Mouse (Mus musculus) kidney, embryonic 14.5 days (tissue): ENCODE data around the gene Sbk2. TPM values are rescaled to one million over a fixed set of nuclear protein-coding genes. Genes with fewer than 3 reads are reported as not detected.

Experiments used
- ATAC-seq: fragments of 200-750 bp; cut with Nextera tagmentation; 2 replicates; pipeline ENCODE4 v1.8.0; 2017; ENCODE audit warnings: moderate number of reproducible peaks, mild to moderate bottlenecking, moderate TSS enrichment, moderate library complexity; ENCODE audit not compliant: low FRiP score, low TSS enrichment
- H3K27ac ChIP-seq: fragments of 300-500 bp; sonication (generic); 2 replicates; pipeline ENCODE4 v1.5.1; 2014; ENCODE audit warnings: low read depth, mild to moderate bottlenecking, low read length, moderate library complexity, mixed read lengths
- H3K27me3 ChIP-seq: fragments of 300-500 bp; sonication (generic); 2 replicates; pipeline ENCODE4 v1.6.1; 2014; ENCODE audit warnings: mild to moderate bottlenecking, low read length; ENCODE audit not compliant: control insufficient read depth, insufficient read depth
- H3K36me3 ChIP-seq: fragments of 300-500 bp; sonication (generic); 2 replicates; pipeline ENCODE4 v1.6.1; 2014; ENCODE audit warnings: low read length, mixed read lengths; ENCODE audit not compliant: control insufficient read depth, insufficient read depth
- H3K4me1 ChIP-seq: fragments of 300-500 bp; sonication (generic); 2 replicates; pipeline ENCODE4 v1.6.1; 2014; ENCODE audit warnings: low read length, mixed read lengths; ENCODE audit not compliant: control insufficient read depth, insufficient read depth
- H3K4me2 ChIP-seq: fragments of 300-500 bp; sonication (generic); replicated peaks from 2 replicates; pipeline ENCODE4 v1.6.1; 2014; ENCODE audit warnings: low read depth, mild to moderate bottlenecking, low read length
- H3K4me3 ChIP-seq: fragments of 300-500 bp; sonication (generic); 2 replicates; pipeline ENCODE4 v1.5.1; 2014; ENCODE audit warnings: mild to moderate bottlenecking, low read length
- H3K9ac ChIP-seq: fragments of 300-500 bp; sonication (generic); 2 replicates; pipeline ENCODE4 v1.6.1; 2014; ENCODE audit warnings: low read depth, mild to moderate bottlenecking, low read length, moderate library complexity
- H3K9me3 ChIP-seq: fragments of 300-500 bp; sonication (generic); 2 replicates; pipeline ENCODE4 v1.6.1; 2016; ENCODE audit warnings: low read length; ENCODE audit not compliant: control insufficient read depth
- WGBS: fragments of 180-500 bp; shearing (Covaris S2); extraction: QIAGEN DNeasy Blood & Tissue Kit; methylation state at CpG from one replicate; pipeline ENCODE4 v1.1.7; 2014; 5-methylcytosine and 5-hydroxymethylcytosine counted together
- polyA plus RNA-seq: library from polyadenylated mRNA; unstranded; fragments of >200 nt; fragmentation: Nextera tagmentation; extraction: Ambion mirVana; gene quantifications from 2 replicates; pipeline ENCODE4 v1.2.1, GENCODE M21; 2014

The Sbk2 gene
- polyA plus RNA-seq, 1 experiment from 2014 or later, result 0.43 TPM

- no peaks in the 10 kb centered on the region for H3K9me3 ChIP-seq
- peaks cover 32% of the 10 kb centered on the region for H3K36me3 ChIP-seq
- H3K27me3 ChIP-seq, result no peaks in the 10 kb centered on the region
- H3K4me3 ChIP-seq, result no peak overlapping the region
- ATAC-seq, result no peak
- no peak overlapping the region for H3K4me2 ChIP-seq
- H3K9ac ChIP-seq, result 0 out of 2 replicates have a peak overlapping the region, but pooled peaks have one; percentile 4
- peak overlapping the region; percentile 68 for H3K27ac ChIP-seq
- 60% methylated on average over 23 of the region's 23 CpGs for WGBS
- H3K4me1 ChIP-seq, result peaks cover 46% of the 10 kb centered on the region
Observed at GRCm38 (mm10) chr7:4920976-4921823, 43.0 kb downstream of the Sbk2 start.

GRCm38 (mm10) chr7:4920496-4920895, 43.7 kb downstream of the Sbk2 start:
- WGBS, result 92% methylated on average over 19 of the region's 19 CpGs
- H3K36me3 ChIP-seq, result peaks cover 32% of the 10 kb centered on the region
- no peak overlapping the region for H3K4me2 ChIP-seq
- H3K4me3 ChIP-seq, result no peak overlapping the region
- H3K4me1 ChIP-seq, result peaks cover 42% of the 10 kb centered on the region
- H3K9me3 ChIP-seq, result no peaks in the 10 kb centered on the region
- 0 out of 2 replicates have a peak overlapping the region, but pooled peaks have one; percentile 4 for H3K9ac ChIP-seq
- no peaks in the 10 kb centered on the region for H3K27me3 ChIP-seq
- peak overlapping the region; percentile 68; the same call in 1 of the 2 replicates for H3K27ac ChIP-seq
- no peak for ATAC-seq

DNA sequence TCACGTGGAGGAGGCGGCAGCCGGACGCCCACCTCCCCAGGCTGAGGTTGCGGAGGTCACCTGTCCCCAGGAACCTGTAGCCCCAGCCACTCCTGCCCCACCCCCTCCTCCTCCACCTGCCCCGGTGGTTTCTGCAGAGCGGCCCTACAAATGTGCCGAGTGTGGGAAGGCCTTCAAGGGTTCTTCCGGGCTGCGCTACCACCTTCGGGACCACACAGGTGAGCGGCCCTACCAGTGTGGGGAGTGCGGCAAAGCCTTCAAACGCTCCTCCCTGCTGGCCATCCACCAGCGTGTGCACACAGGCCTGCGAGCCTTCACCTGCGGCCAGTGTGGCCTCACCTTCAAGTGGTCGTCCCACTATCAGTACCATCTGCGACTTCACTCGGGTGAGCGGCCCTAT, 44.2 kb downstream of the Sbk2 start:
- Histone ChIP-seq H3K4me1 (peaks cover 39% of the 10 kb centered on the region), H3K4me3 (no peak overlapping the region), H3K36me3 (peaks cover 32% of the 10 kb centered on the region), H3K9me3 (no peaks in the 10 kb centered on the region), H3K9ac (no peak overlapping the region), H3K27ac (no peak overlapping the region), H3K4me2 (no peak overlapping the region), H3K27me3 (no peaks in the 10 kb centered on the region)
- WGBS, result 81% methylated on average over 21 of the region's 21 CpGs
- ATAC-seq, result no peak

DNA sequence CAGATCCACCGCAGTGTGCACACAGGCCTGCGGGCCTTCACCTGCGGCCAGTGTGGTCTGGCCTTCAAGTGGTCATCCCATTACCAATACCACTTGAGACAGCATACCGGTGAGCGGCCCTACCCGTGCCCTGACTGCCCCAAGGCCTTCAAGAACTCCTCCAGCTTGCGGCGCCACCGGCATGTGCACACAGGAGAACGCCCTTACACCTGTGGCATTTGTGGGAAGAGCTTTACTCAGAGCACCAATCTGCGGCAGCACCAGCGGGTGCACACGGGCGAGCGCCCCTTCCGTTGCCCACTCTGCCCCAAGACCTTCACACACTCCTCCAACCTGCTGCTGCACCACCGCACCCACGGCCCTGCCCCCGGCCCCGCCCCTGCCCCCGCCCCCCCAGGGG, 45.1 kb downstream of the Sbk2 start:
- no peak overlapping the region for H3K9ac ChIP-seq
- H3K36me3 ChIP-seq, result peaks cover 32% of the 10 kb centered on the region
- H3K27me3 ChIP-seq, result no peaks in the 10 kb centered on the region
- H3K4me1 ChIP-seq, result peaks cover 34% of the 10 kb centered on the region
- no peaks in the 10 kb centered on the region for H3K9me3 ChIP-seq
- WGBS, result 85% methylated on average over 21 of the region's 21 CpGs
- H3K27ac ChIP-seq, result no peak overlapping the region
- H3K4me3 ChIP-seq, result no peak overlapping the region
- H3K4me2 ChIP-seq, result no peak overlapping the region
- no peak for ATAC-seq

- peaks cover 30% of the 10 kb centered on the region for H3K4me1 ChIP-seq
- no peak for ATAC-seq
Observed at GRCm38 (mm10) chr7:4918681-4919080, 45.5 kb downstream of the Sbk2 start.

GRCm38 (mm10) chr7:4917494-4917893, 46.7 kb downstream of the Sbk2 start:
- Histone ChIP-seq H3K9ac (no peak overlapping the region), H3K9me3 (no peaks in the 10 kb centered on the region), H3K4me1 (peaks cover 18% of the 10 kb centered on the region), H3K27ac (no peak overlapping the region), H3K4me2 (no peak overlapping the region), H3K27me3 (no peaks in the 10 kb centered on the region), H3K4me3 (no peak overlapping the region), H3K36me3 (peaks cover 32% of the 10 kb centered on the region)
- 89% methylated on average over 2 of the region's 2 CpGs for WGBS
- no peak for ATAC-seq

More at GRCm38 (mm10) chr7:4918681-4919080, 45.5 kb downstream of the Sbk2 start:
- 94% methylated on average over 15 of the region's 15 CpGs for WGBS
- Histone ChIP-seq H3K36me3 (peaks cover 32% of the 10 kb centered on the region), H3K4me3 (no peak overlapping the region), H3K4me2 (no peak overlapping the region), H3K9ac (no peak overlapping the region), H3K9me3 (no peaks in the 10 kb centered on the region), H3K27ac (no peak overlapping the region), H3K27me3 (no peaks in the 10 kb centered on the region)

GRCm38 (mm10) chr7:4915669-4916416, 48.4 kb downstream of the Sbk2 start:
- Histone ChIP-seq H3K4me1 (peaks cover 17% of the 10 kb centered on the region), H3K9me3 (no peaks in the 10 kb centered on the region), H3K27me3 (no peaks in the 10 kb centered on the region), H3K36me3 (peaks cover 30% of the 10 kb centered on the region), H3K4me3 (peak overlapping the region; percentile 60), H3K27ac (peak overlapping the region; percentile 98), H3K9ac (peak overlapping the region; percentile 95), H3K4me2 (peak overlapping the region; percentile 70)
- peak; percentile 57 for ATAC-seq
- 8% methylated on average over 14 of the region's 14 CpGs for WGBS

GRCm38 (mm10) chr7:4915007-4915665, 49.1 kb downstream of the Sbk2 start, which contains the start of gene Zfp628:
Gene Zfp628 (plus strand): TSS chr7:4915217.
- peak within 1 kb of the TSS; percentile 95 for H3K9ac ChIP-seq
- peak; percentile 86 for ATAC-seq
- peaks cover 17% of the 10 kb centered on the region for H3K4me1 ChIP-seq
- no peaks in the 10 kb centered on the region for H3K27me3 ChIP-seq
- peak within 1 kb of the TSS; percentile 98 for H3K27ac ChIP-seq
- H3K4me2 ChIP-seq, result peak within 1 kb of the TSS; percentile 70
- H3K9me3 ChIP-seq, result no peaks in the 10 kb centered on the region
- H3K36me3 ChIP-seq, result peaks cover 23% of the 10 kb centered on the region
- under 1% methylated on average over 53 of the region's 56 CpGs for WGBS
- peak within 1 kb of the TSS; percentile 60 for H3K4me3 ChIP-seq
